Mouse (Mus musculus) limb, embryonic 10.5 days (tissue): ENCODE results near the gene Kif26b. TPM values are rescaled to one million over a fixed set of nuclear protein-coding genes. Genes with fewer than 3 reads are reported as not detected.

ENCODE experiments used
- DNase-seq: peaks from one replicate; pipeline ENCODE4 v3.0.0-alpha.2; 2017; ENCODE audit warnings: low spot score
- H3K27ac ChIP-seq: fragments of 300-500 bp; sonication (generic); 2 replicates; pipeline ENCODE4 v1.5.1; 2016; ENCODE audit warnings: mild to moderate bottlenecking
- H3K27me3 ChIP-seq: fragments of 300-500 bp; sonication (generic); 2 replicates; pipeline ENCODE4 v1.6.1; 2016; ENCODE audit warnings: low read depth, mild to moderate bottlenecking; ENCODE audit not compliant: poor library complexity, severe bottlenecking
- H3K36me3 ChIP-seq: fragments of 300-500 bp; sonication (generic); 2 replicates; pipeline ENCODE4 v1.6.1; 2016; ENCODE audit warnings: mild to moderate bottlenecking, moderate library complexity
- H3K4me1 ChIP-seq: fragments of 300-500 bp; sonication (generic); 2 replicates; pipeline ENCODE4 v1.6.1; 2016
- H3K4me3 ChIP-seq: fragments of 300-500 bp; sonication (generic); 2 replicates; pipeline ENCODE4 v1.5.1; 2016; ENCODE audit warnings: mild to moderate bottlenecking, moderate library complexity
- H3K9me3 ChIP-seq: fragments of 300-500 bp; sonication (generic); replicated peaks from 2 replicates; pipeline ENCODE4 v1.6.1; 2016; ENCODE audit warnings: mild to moderate bottlenecking
- WGBS: fragments of 180-500 bp; shearing (Covaris S2); methylation state at CpG from one replicate; pipeline ENCODE4 v1.1.7; 2016; 5-methylcytosine and 5-hydroxymethylcytosine counted together
- polyA plus RNA-seq: library from polyadenylated mRNA; unstranded; fragments of >200 nt; fragmentation: Nextera tagmentation; extraction: Ambion mirVana; gene quantifications from 2 replicates; pipeline ENCODE4 v1.2.1, GENCODE M21; 2016

The Kif26b gene
- polyA plus RNA-seq, 1 experiment from 2014 or later, result 24.8 TPM

DNA sequence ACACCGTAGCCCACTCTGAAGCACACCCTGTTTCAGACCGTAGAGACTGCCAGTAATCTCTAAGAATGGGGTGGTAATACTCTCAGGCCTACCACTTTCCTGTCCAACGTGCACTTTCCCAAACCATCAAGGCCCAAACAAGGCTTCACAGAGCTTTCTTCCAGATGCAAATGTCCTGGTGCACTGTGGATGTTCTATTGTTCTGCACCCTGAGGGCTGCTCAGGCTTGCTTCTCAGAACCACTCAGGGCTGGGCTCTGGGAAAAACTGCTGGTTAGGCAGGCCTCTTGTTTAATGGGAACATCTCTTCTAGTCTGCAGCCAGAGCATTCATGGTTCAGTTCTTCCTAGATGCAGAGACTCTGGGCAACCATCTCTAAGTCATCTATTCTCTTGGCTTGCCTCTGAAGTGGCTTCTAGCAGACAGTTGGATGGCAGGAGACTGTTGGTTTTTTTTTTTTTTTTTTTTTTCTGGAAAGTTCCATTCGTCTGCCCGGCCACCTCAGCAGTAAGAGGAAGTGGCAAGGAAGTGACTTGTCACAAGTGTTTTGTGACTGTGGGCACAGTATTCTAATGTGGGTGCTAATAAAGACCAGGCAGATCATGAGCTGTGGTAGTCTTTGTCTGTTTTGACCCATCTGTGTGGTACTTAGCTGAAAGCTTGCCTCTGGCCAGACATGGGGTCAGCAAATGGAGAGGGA is 135.5 kb downstream of the Kif26b start:
- no peak overlapping the region for H3K4me3 ChIP-seq
- 0 out of 2 replicates have a peak, but pooled peaks cover 11% of the 10 kb centered on the region for H3K36me3 ChIP-seq
- peak overlapping the region; percentile 73 for H3K27ac ChIP-seq
- no peak for DNase-seq
- 78% methylated on average over 5 of the region's 5 CpGs for WGBS
- no peaks in the 10 kb centered on the region for H3K27me3 ChIP-seq
- no peaks in the 10 kb centered on the region for H3K9me3 ChIP-seq
- H3K4me1 ChIP-seq, result peaks cover 63% of the 10 kb centered on the region

GRCm38 (mm10) chr1:178666524-178666923 is 137.6 kb downstream of the Kif26b start:
- Histone ChIP-seq H3K27ac (no peak overlapping the region), H3K36me3 (0 out of 2 replicates have a peak, but pooled peaks cover 11% of the 10 kb centered on the region), H3K9me3 (no peaks in the 10 kb centered on the region), H3K27me3 (no peaks in the 10 kb centered on the region), H3K4me3 (no peak overlapping the region), H3K4me1 (peaks cover 47% of the 10 kb centered on the region)
- 79% methylated on average over 7 of the region's 7 CpGs for WGBS
- no peak for DNase-seq

DNA sequence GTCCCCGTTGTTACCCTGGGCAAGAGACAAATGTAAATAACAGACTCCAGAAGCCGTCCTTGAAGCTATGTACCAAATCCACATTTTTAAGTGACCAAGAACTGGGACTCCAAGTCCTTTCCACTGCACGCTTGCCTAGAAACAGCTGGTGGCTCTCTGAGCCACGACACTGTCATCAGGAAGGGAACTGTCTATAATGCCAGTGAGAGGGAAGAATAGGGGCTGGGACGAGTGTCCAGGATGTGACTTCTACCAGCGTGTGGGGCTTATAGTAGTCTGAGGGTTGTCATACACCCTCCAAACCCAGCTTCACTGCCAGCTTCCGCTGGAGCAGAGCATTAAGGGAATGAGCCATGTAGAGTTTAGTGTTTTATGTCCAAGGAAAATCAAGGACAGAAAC is 138.9 kb downstream of the Kif26b start:
- WGBS, result 88% methylated on average over 7 of the region's 7 CpGs
- Histone ChIP-seq H3K36me3 (0 out of 2 replicates have a peak, but pooled peaks cover 11% of the 10 kb centered on the region), H3K27ac (no peak overlapping the region), H3K9me3 (no peaks in the 10 kb centered on the region), H3K27me3 (no peaks in the 10 kb centered on the region), H3K4me1 (peaks cover 49% of the 10 kb centered on the region), H3K4me3 (no peak overlapping the region)
- DNase-seq, result no peak

DNA sequence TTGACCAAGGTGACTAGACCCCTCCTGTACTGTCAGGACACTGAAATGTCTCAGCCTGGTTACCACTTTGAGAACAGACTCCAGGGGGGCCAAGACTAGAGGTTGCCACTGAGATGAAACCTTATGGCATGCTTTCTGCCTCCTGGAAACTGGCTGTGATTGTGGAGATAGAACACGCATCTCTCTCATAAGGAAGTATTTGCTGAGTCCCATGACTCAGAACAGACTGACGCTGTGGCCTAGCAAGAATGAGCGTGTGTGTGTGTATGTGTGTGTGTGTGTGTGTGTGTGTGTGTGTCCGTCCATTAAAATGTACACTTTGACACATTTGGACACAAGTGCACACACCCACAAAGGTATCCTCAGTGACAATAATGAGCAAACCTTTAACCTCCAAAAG is 140.0 kb downstream of the Kif26b start:
- 0 out of 2 replicates have a peak, but pooled peaks cover 11% of the 10 kb centered on the region for H3K36me3 ChIP-seq
- no peaks in the 10 kb centered on the region for H3K27me3 ChIP-seq
- peaks cover 50% of the 10 kb centered on the region for H3K4me1 ChIP-seq
- 90% methylated on average over 4 of the region's 4 CpGs for WGBS
- H3K27ac ChIP-seq, result no peak overlapping the region
- no peak for DNase-seq
- no peaks in the 10 kb centered on the region for H3K9me3 ChIP-seq
- H3K4me3 ChIP-seq, result no peak overlapping the region

DNA sequence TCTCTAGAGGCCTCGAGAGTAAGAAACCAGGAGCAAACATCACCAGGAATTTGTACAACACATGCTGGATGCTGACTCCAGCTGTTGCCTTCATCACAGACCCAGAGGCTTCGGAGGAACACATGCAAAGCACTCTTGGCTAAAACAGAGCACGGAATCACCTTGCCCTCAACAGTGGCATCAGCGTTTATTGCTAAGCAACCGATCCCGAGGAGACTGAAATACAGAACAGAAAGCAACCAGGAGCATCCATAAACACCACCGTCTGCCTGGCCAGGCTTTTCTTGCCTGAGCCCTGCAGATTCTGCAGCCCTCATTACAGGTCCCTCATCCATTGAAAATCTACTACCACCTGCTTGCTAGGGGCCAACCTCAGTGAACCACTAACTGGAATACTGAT is 144.1 kb downstream of the Kif26b start:
- Histone ChIP-seq H3K27ac (no peak overlapping the region; the same call in 1 of the 2 replicates), H3K9me3 (no peaks in the 10 kb centered on the region), H3K27me3 (no peaks in the 10 kb centered on the region), H3K36me3 (no peaks in the 10 kb centered on the region), H3K4me1 (peaks cover 49% of the 10 kb centered on the region), H3K4me3 (no peak overlapping the region)
- 35% methylated on average over 7 of the region's 7 CpGs for WGBS
- DNase-seq, result no peak

GRCm38 (mm10) chr1:178673506-178673905 is 144.6 kb downstream of the Kif26b start:
- Histone ChIP-seq H3K27ac (no peak overlapping the region), H3K4me3 (no peak overlapping the region), H3K9me3 (no peaks in the 10 kb centered on the region), H3K4me1 (peaks cover 47% of the 10 kb centered on the region), H3K27me3 (no peaks in the 10 kb centered on the region), H3K36me3 (peaks cover 3% of the 10 kb centered on the region)
- WGBS, result 73% methylated on average over 2 of the region's 2 CpGs
- DNase-seq, result no peak

DNA sequence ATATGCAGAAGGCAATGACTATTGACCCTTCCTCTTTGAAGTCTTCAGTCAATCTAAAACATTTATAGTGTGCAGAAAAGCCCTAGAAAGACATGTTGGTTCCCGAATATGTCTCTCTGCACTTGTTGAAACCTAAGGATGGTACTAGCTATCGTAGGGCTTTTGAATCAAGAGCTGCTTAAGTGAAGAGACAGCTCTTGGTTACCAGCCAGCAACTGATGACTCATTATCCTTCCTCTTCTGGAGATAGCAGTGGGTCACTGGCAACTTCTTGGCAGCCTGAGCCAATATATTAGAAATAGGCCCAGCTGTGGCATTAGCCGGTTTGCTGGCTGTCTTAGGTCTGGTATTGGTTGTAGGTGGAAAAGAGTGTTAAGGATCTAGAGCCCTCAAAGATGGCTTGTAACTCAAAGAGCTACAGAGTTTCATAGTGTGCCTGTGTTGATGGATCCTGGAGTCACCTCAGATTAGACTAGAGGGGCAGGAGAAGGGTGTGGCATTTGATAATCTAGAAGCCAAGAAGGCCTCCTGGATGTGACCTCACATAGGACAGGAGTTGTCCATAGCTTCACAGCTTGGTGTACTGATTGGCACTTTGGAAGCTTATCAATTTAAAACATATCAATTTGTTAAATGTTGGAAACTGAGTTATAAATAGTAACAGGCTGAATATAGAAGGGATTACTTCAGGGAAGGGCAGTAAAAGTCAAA is 146.8 kb downstream of the Kif26b start:
- no peaks in the 10 kb centered on the region for H3K27me3 ChIP-seq
- H3K4me3 ChIP-seq, result no peak overlapping the region
- no peak overlapping the region for H3K27ac ChIP-seq
- DNase-seq, result no peak
- WGBS, result 93% methylated on average over 3 of the region's 3 CpGs
- H3K9me3 ChIP-seq, result no peaks in the 10 kb centered on the region
- H3K4me1 ChIP-seq, result peaks cover 46% of the 10 kb centered on the region
- H3K36me3 ChIP-seq, result peaks cover 25% of the 10 kb centered on the region

GRCm38 (mm10) chr1:178677160-178677559 is 148.2 kb downstream of the Kif26b start:
- Histone ChIP-seq H3K4me3 (no peak overlapping the region), H3K27ac (no peak overlapping the region)

DNA sequence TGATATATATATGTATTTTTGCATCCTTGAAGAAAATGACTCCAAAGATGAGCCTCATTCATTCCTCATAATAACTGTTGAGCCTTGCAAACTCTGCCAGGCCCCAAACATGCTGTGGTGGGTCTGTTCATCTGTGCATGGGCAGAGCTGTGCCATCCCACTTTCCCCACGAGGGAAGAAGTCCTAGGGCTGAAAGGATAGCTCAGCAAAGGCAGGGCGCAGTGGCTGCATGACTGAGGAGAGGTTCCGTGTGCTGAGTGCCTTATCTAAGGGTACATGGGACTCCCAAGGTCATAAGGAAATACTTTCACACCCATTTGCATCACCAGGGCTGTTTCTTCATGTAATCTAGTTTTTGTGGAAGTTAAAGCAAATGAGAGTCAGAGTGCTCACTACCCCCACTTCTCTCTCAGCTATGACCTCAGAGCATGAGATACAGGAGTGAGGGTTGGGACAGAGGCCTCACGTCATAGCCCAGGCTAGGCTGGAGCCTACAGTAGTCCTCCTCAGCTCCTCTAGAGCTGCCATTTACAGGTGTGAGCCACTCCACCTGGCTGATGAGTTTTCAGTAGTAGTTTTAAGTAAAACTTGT is 148.8 kb downstream of the Kif26b start:
- Histone ChIP-seq H3K4me1 (peaks cover 32% of the 10 kb centered on the region), H3K27ac (no peak overlapping the region), H3K36me3 (peaks cover 39% of the 10 kb centered on the region), H3K9me3 (no peaks in the 10 kb centered on the region), H3K4me3 (no peak overlapping the region), H3K27me3 (no peaks in the 10 kb centered on the region)
- DNase-seq, result no peak
- WGBS, result 80% methylated on average over 4 of the region's 4 CpGs

More at GRCm38 (mm10) chr1:178677160-178677559, 148.2 kb downstream of the Kif26b start:
- H3K36me3 ChIP-seq, result peaks cover 39% of the 10 kb centered on the region
- peak; percentile 43 for DNase-seq
- H3K27me3 ChIP-seq, result no peaks in the 10 kb centered on the region
- H3K9me3 ChIP-seq, result no peaks in the 10 kb centered on the region
- WGBS, result 17% methylated on average over 12 of the region's 12 CpGs
- peaks cover 38% of the 10 kb centered on the region for H3K4me1 ChIP-seq

DNA sequence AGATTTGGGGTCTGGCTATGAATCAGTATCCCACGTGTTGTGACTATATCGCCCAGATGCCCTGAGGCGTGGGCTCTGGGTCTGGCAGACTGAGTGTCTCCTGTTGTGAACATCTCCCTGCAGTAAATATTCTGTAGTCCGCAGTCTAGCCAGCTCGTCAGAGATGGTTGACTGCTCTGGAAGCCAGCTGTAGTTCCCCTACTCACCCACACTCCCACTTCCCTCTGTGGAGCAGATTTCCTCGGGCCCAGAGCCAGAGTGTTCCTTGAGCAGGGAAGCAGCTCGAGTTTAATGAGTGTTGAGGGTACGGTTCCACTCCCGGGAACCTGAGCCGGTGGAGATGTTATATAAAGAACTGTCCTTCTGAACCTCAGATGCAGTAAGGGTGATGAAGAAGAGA is 154.7 kb downstream of the Kif26b start:
- Histone ChIP-seq H3K4me1 (peaks cover 19% of the 10 kb centered on the region), H3K27ac (no peak overlapping the region), H3K4me3 (no peak overlapping the region), H3K9me3 (no peaks in the 10 kb centered on the region), H3K36me3 (peaks cover 76% of the 10 kb centered on the region), H3K27me3 (no peaks in the 10 kb centered on the region)
- DNase-seq, result no peak
- 78% methylated on average over 10 of the region's 10 CpGs for WGBS

GRCm38 (mm10) chr1:178684991-178685680 is 156.2 kb downstream of the Kif26b start:
- no peaks in the 10 kb centered on the region for H3K9me3 ChIP-seq
- WGBS, result 74% methylated on average over 8 of the region's 8 CpGs
- no peaks in the 10 kb centered on the region for H3K27me3 ChIP-seq
- no peak for DNase-seq
- peaks cover 64% of the 10 kb centered on the region for H3K36me3 ChIP-seq
- no peak overlapping the region for H3K27ac ChIP-seq
- H3K4me3 ChIP-seq, result no peak overlapping the region
- H3K4me1 ChIP-seq, result peaks cover 22% of the 10 kb centered on the region

- H3K4me1 ChIP-seq, result peaks cover 22% of the 10 kb centered on the region
- no peak overlapping the region for H3K4me3 ChIP-seq
- no peak for DNase-seq
- H3K27me3 ChIP-seq, result no peaks in the 10 kb centered on the region
- no peak overlapping the region for H3K27ac ChIP-seq
- H3K9me3 ChIP-seq, result no peaks in the 10 kb centered on the region
- peaks cover 47% of the 10 kb centered on the region for H3K36me3 ChIP-seq
Measured at GRCm38 (mm10) chr1:178686881-178687280, 158.0 kb downstream of the Kif26b start.
